Mouse (Mus musculus) MEL (cell line): ENCODE data around the gene Zdhhc6. TPM values are rescaled to one million over a fixed set of nuclear protein-coding genes. Genes with fewer than 3 reads are reported as not detected.

ENCODE experiments used
- DNase-seq: peaks from one replicate; pipeline ENCODE4 v3.0.0; 2011; ENCODE audit warnings: low read depth, low spot score
- H3K27ac ChIP-seq: 2 replicates; pipeline ENCODE4 v1.5.1; 2012; ENCODE audit warnings: low read depth, mild to moderate bottlenecking, control low read depth, low read length, moderate library complexity; ENCODE audit not compliant: control insufficient read depth
- H3K27me3 ChIP-seq, 2 experiments: fragments of 150-350 bp in 1 of 2; sonication (generic) in 1 of 2; 2 replicates each; pipeline ENCODE4 v1.6.1; 2012; ENCODE audit warnings: low read length in 2 of 2, mild to moderate bottlenecking in 2 of 2, improper control_type of control experiment in 1 of 2, moderate library complexity in 1 of 2; ENCODE audit not compliant: insufficient read depth in 2 of 2, control insufficient read depth in 1 of 2
- H3K36me3 ChIP-seq, 2 experiments: 2 replicates each; pipeline ENCODE4 v1.6.1; 2012 to 2014; ENCODE audit warnings: low read length in 2 of 2, improper control_type of control experiment in 1 of 2, inconsistent platforms in 1 of 2, mild to moderate bottlenecking in 1 of 2; ENCODE audit not compliant: insufficient read depth in 2 of 2, control insufficient read depth in 1 of 2
- H3K4me1 ChIP-seq, 2 experiments: fragments of 150-350 bp in 1 of 2; sonication (generic) in 1 of 2; 2 replicates each; pipeline ENCODE4 v1.6.1; 2012; ENCODE audit warnings: low read length in 2 of 2, improper control_type of control experiment in 1 of 2, mild to moderate bottlenecking in 1 of 2; ENCODE audit not compliant: insufficient read depth in 2 of 2, control insufficient read depth in 1 of 2
- H3K4me3 ChIP-seq, 2 experiments: fragments of 150-350 bp in 1 of 2; sonication (generic) in 1 of 2; 2 replicates each; pipeline ENCODE4 v1.5.1; 2012; ENCODE audit warnings: low read depth in 2 of 2, low read length in 2 of 2, mild to moderate bottlenecking in 2 of 2, moderate library complexity in 2 of 2, control low read depth in 1 of 2, improper control_type of control experiment in 1 of 2; ENCODE audit not compliant: control insufficient read depth in 1 of 2, insufficient read depth in 1 of 2
- H3K79me2 ChIP-seq: 2 replicates; pipeline ENCODE4 v1.6.1; 2012; ENCODE audit warnings: mild to moderate bottlenecking, low read length, moderate library complexity; ENCODE audit not compliant: control insufficient read depth, poor library complexity, insufficient read depth
- H3K9ac ChIP-seq: 2 replicates; pipeline ENCODE4 v1.6.1; 2012; ENCODE audit warnings: low read depth, mild to moderate bottlenecking, control low read depth, low read length, moderate library complexity; ENCODE audit not compliant: control insufficient read depth, poor library complexity, severe bottlenecking
- H3K9me3 ChIP-seq: fragments of 150-350 bp; sonication (generic); replicated peaks from 2 replicates; pipeline ENCODE4 v1.6.1; 2012; ENCODE audit warnings: mild to moderate bottlenecking, low read length, improper control_type of control experiment, moderate library complexity; ENCODE audit not compliant: insufficient read depth
- BHLHE40 ChIP-seq: IDR thresholded peaks from 2 replicates; pipeline ENCODE4 v1.6.1; 2012; ENCODE audit warnings: low read depth, mild to moderate bottlenecking, inconsistent platforms, low read length, improper control_type of control experiment, borderline replicate concordance
- CHD1 ChIP-seq: IDR thresholded peaks from 2 replicates; pipeline ENCODE4 v1.6.1; 2012; ENCODE audit warnings: low read depth, mild to moderate bottlenecking, inconsistent platforms, low read length, improper control_type of control experiment
- CHD2 ChIP-seq: IDR thresholded peaks from 2 replicates; pipeline ENCODE4 v1.6.1; 2011; ENCODE audit warnings: low read length, improper control_type of control experiment
- E2F4 ChIP-seq: IDR thresholded peaks from 2 replicates; pipeline ENCODE4 v1.6.1; 2011; ENCODE audit warnings: low read depth, low read length, improper control_type of control experiment, borderline replicate concordance
- ELF1 ChIP-seq: IDR thresholded peaks from 2 replicates; pipeline ENCODE4 v1.6.1; 2014; ENCODE audit warnings: low read depth, mild to moderate bottlenecking, inconsistent platforms, low read length, improper control_type of control experiment, moderate library complexity
- EP300 ChIP-seq, 2 experiments: IDR thresholded peaks; 2 replicates each; pipeline ENCODE4 v1.6.1; 2011; ENCODE audit warnings: improper control_type of control experiment in 2 of 2, low read length in 2 of 2, low read depth in 1 of 2, mild to moderate bottlenecking in 1 of 2
- ETS1 ChIP-seq: IDR thresholded peaks from 2 replicates; pipeline ENCODE4 v1.6.1; 2012; ENCODE audit warnings: low read depth, mild to moderate bottlenecking, inconsistent platforms, low read length, improper control_type of control experiment, moderate library complexity
- GATA1 ChIP-seq: IDR thresholded peaks from 2 replicates; pipeline ENCODE4 v1.6.1; 2011; ENCODE audit warnings: low read depth, low read length, improper control_type of control experiment
- JUND ChIP-seq: IDR thresholded peaks from 2 replicates; pipeline ENCODE4 v1.6.1; 2011; ENCODE audit warnings: low read depth, mild to moderate bottlenecking, improper control_type of control experiment, low read length
- MAFK ChIP-seq: IDR thresholded peaks from 2 replicates; pipeline ENCODE4 v1.6.1; 2011; ENCODE audit warnings: low read depth, mild to moderate bottlenecking, low read length, improper control_type of control experiment, borderline replicate concordance
- MXI1 ChIP-seq: IDR thresholded peaks from 2 replicates; pipeline ENCODE4 v1.6.1; 2011; ENCODE audit warnings: mild to moderate bottlenecking, low read depth, low read length, improper control_type of control experiment
- MYB ChIP-seq: IDR thresholded peaks from 2 replicates; pipeline ENCODE4 v1.6.1; 2011; ENCODE audit warnings: mild to moderate bottlenecking, low read depth, low read length, improper control_type of control experiment
- MYC ChIP-seq: IDR thresholded peaks from 2 replicates; pipeline ENCODE4 v1.6.1; 2011; ENCODE audit warnings: low read depth, mild to moderate bottlenecking, low read length, improper control_type of control experiment, moderate library complexity
- NELFE ChIP-seq: IDR thresholded peaks from 2 replicates; pipeline ENCODE4 v1.6.1; 2011; ENCODE audit warnings: low read depth, low read length, improper control_type of control experiment
- NRF1 ChIP-seq: IDR thresholded peaks from 2 replicates; pipeline ENCODE4 v1.6.1; 2014; ENCODE audit warnings: low read depth, mild to moderate bottlenecking, inconsistent platforms, low read length, improper control_type of control experiment, moderate library complexity; ENCODE audit not compliant: poor library complexity, insufficient read depth, severe bottlenecking
- POLR2A ChIP-seq, 2 experiments: IDR thresholded peaks; 2 replicates each; pipeline ENCODE4 v1.6.1; 2011 to 2012; ENCODE audit warnings: low read length in 2 of 2, mild to moderate bottlenecking in 2 of 2, control low read depth in 1 of 2, improper control_type of control experiment in 1 of 2, low read depth in 1 of 2, moderate library complexity in 1 of 2; ENCODE audit not compliant: control insufficient read depth in 1 of 2, insufficient read depth in 1 of 2, poor library complexity in 1 of 2
- POLR2AphosphoS2 ChIP-seq: IDR thresholded peaks from 2 replicates; pipeline ENCODE4 v1.6.1; 2011; ENCODE audit warnings: low read length, improper control_type of control experiment
- POLR2AphosphoS5 ChIP-seq: IDR thresholded peaks from 2 replicates; pipeline ENCODE4 v1.6.1; 2012; ENCODE audit warnings: low read depth, borderline replicate concordance, mild to moderate bottlenecking, inconsistent platforms, low read length, moderate library complexity, mixed read lengths
- RAD21 ChIP-seq: IDR thresholded peaks from 2 replicates; pipeline ENCODE4 v1.6.1; 2011; ENCODE audit warnings: mild to moderate bottlenecking, low read depth, low read length, improper control_type of control experiment
- SIN3A ChIP-seq: IDR thresholded peaks from 2 replicates; pipeline ENCODE4 v1.6.1; 2012; ENCODE audit warnings: low read length, improper control_type of control experiment, inconsistent platforms
- SMC3 ChIP-seq: IDR thresholded peaks from 2 replicates; pipeline ENCODE4 v1.6.1; 2011; ENCODE audit warnings: low read depth, low read length, improper control_type of control experiment
- TAL1 ChIP-seq: IDR thresholded peaks from 2 replicates; pipeline ENCODE4 v1.6.1; 2012; ENCODE audit warnings: mild to moderate bottlenecking, inconsistent platforms, low read length, moderate library complexity, mixed read lengths
- TBP ChIP-seq: IDR thresholded peaks from 2 replicates; pipeline ENCODE4 v1.8.0; 2011; ENCODE audit warnings: low read depth, low read length, improper control_type of control experiment
- TCF12 ChIP-seq: IDR thresholded peaks from 2 replicates; pipeline ENCODE4 v1.6.1; 2014; ENCODE audit warnings: low read depth, mild to moderate bottlenecking, inconsistent platforms, low read length, improper control_type of control experiment, moderate library complexity
- ZC3H11A ChIP-seq: IDR thresholded peaks from 2 replicates; pipeline ENCODE4 v1.6.1; 2012; ENCODE audit warnings: low read depth, mild to moderate bottlenecking, inconsistent platforms, low read length, improper control_type of control experiment
- ZNF384 ChIP-seq: IDR thresholded peaks from 2 replicates; pipeline ENCODE4 v1.6.1; 2012; ENCODE audit warnings: low read depth, mild to moderate bottlenecking, inconsistent platforms, low read length, improper control_type of control experiment
- polyA plus RNA-seq, 2 experiments: library from polyadenylated mRNA; stranded (reverse) in 1 of 2; unstranded in 1 of 2; fragments of >175 nt in 1 of 2; fragments of >200 nt in 1 of 2; gene quantifications; 2 replicates each; pipeline versions ENCODE4 v1.2.1 to v1.2.4; 2012; ENCODE audit warnings: low replicate concordance in 2 of 2, low read depth in 1 of 2; ENCODE audit not compliant: insufficient read length in 2 of 2, insufficient read depth in 1 of 2, missing spikeins in 1 of 2
- total RNA-seq: library from RNA; depleted of rRNA; stranded (reverse); fragments of 300-350 nt; gene quantifications from 2 replicates; pipeline ENCODE4 v1.2.3, GENCODE M21; 2012

Zdhhc6 gene
- total and polyA plus RNA-seq, 3 experiments, result 95.6 to 114 (median 109) TPM

DNA sequence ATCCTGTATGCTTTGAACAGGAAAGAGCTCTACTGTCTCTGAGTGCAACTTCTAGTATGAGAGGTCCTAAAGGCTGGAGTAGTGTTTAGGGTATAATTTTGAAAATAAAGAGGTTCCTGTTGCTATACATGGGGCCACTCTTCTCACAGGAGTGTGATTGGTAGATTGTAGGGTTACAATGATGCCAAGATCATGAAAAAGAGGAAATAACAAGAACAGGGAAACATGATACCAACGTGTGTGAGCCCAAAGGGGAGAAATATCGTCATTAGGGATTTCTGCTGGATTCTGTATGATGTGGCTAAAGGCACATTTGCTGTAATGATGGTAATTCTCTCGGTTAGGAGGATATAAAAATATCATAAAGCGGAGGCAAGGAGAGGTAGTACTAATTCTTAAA is 29.8 kb downstream of the Zdhhc6 start:
- H3K79me2 ChIP-seq, result no peaks in the 10 kb centered on the region
- H3K9me3 ChIP-seq, result no peaks in the 10 kb centered on the region
- peak overlapping the region; percentile 12; the same call in 1 of the 2 replicates for H3K9ac ChIP-seq
- no peak overlapping the region; a peak in 1 of 4 replicates for H3K4me3 ChIP-seq
- H3K36me3 ChIP-seq, result peaks cover 70 to 72% of the 10 kb centered on the region in 2 experiments
- no peak for TF ChIP-seq NRF1
- TF ChIP-seq JUND, result no peak
- TF ChIP-seq SMC3, result peak; percentile 13; the same call in 1 of the 2 replicates
- TF ChIP-seq EP300 (IDR thresholded peaks at IDR 0.05; ENCODE audit: low read depth in 1 of 2, low read length in 2 of 2), result peak; percentile 78 to 83
- TF ChIP-seq ZC3H11A, result no peak
- 0 out of 2 replicates have a peak, but pooled peaks have one; percentile 50 for TF ChIP-seq POLR2AphosphoS2
- TF ChIP-seq TBP, result peak; percentile 77; the same call in 1 of the 2 replicates
- peak; percentile 51; the same call in 1 of the 2 replicates for TF ChIP-seq TCF12
- TF ChIP-seq SIN3A, result peak; percentile 57
- TF ChIP-seq CHD2, result no peak
- TF ChIP-seq NELFE, result no peak; the same call in 1 of the 2 replicates
- peak; percentile 31 for TF ChIP-seq GATA1
- TF ChIP-seq MYB, result 0 out of 2 replicates have a peak, but pooled peaks have one; percentile 10
- TF ChIP-seq MAFK, result no peak
- TF ChIP-seq POLR2A (IDR thresholded peaks at IDR 0.05; ENCODE audit: control insufficient read depth in 1 of 2, insufficient read depth in 1 of 2, low read depth in 1 of 2, low read length in 2 of 2, poor library complexity in 1 of 2), result 0 out of 4 replicates have a peak, but pooled peaks of 1 of the 2 experiments have one; percentile 0
- no peak for TF ChIP-seq POLR2AphosphoS5
- peak; percentile 46; the same call in 1 of the 2 replicates for TF ChIP-seq MXI1
- TF ChIP-seq E2F4, result no peak
- peak; percentile 45; the same call in 1 of the 2 replicates for TF ChIP-seq BHLHE40
- TF ChIP-seq CHD1, result no peak
- no peak for TF ChIP-seq ZNF384
- peak; percentile 76; the same call in 1 of the 2 replicates for TF ChIP-seq MYC
- TF ChIP-seq RAD21, result no peak
- peak; percentile 73 for TF ChIP-seq ETS1
- peak; percentile 38 for TF ChIP-seq TAL1
- no peak for TF ChIP-seq ELF1
- H3K27ac ChIP-seq, result peak overlapping the region; percentile 93
- peak; percentile 88 for DNase-seq
- H3K4me1 ChIP-seq, result peaks cover 38 to 45% of the 10 kb centered on the region in 2 experiments
- no peaks in the 10 kb centered on the region for H3K27me3 ChIP-seq
